Mouse (Mus musculus) Patski (cell line): ENCODE data around the gene Rpl3l. TPM values are rescaled to one million over a fixed set of nuclear protein-coding genes. Genes with fewer than 3 reads are reported as not detected.
A peak's percentile ranks its signal among the peaks of the same experiment; 100 is the strongest.

Experiments used
- ATAC-seq: fragments of 100-300 bp; one replicate; pipeline ENCODE4 v1.8.0; 2021
- CTCF ChIA-PET: fragments of 350-600 bp; sonication (Branson Sonifier 250); formaldehyde crosslinking; loops from one replicate; lab custom pipeline; 2022; ENCODE audit warnings: inconsistent platforms; lab: Charles Lee
- POLR2A ChIA-PET: fragments of 350-600 bp; sonication (Branson Sonifier 250); formaldehyde crosslinking; loops from one replicate; lab custom pipeline; 2022; ENCODE audit warnings: antibody characterized with exemption, inconsistent platforms; lab: Charles Lee
- DNase-seq: peaks from one replicate; pipeline ENCODE4 v3.0.0-alpha.2; 2011; ENCODE audit warnings: low read depth, low spot score
- H3K27me3 ChIP-seq: fragments of 371-371 bp; one replicate; pipeline ENCODE4 v1.5.1; 2021
- CTCF ChIP-seq: fragments of 100-300 bp; IDR thresholded peaks from one replicate; pipeline ENCODE4 v1.5.1; 2021
- in situ Hi-C: fragments of 300-500 bp; cut with MboI; formaldehyde crosslinking; loops from 3 replicates; pipeline ENCODE4 v1.11.1; 2018; ENCODE audit warnings: low pct_unique_long_range_greater_than_20kb, mixed read lengths
- polyA plus RNA-seq: library from polyadenylated mRNA; unstranded; gene quantifications from one replicate; pipeline ENCODE4 v1.2.3, GENCODE M21; 2021

Gene Rpl3l
- polyA plus RNA-seq, 1 experiment from 2014 or later: 0.15 TPM

GRCm38 (mm10) chr17:24738238-24738637 is 10.6 kb downstream of the Rpl3l start:
- CTCF ChIA-PET: no interaction called here
- H3K27me3 ChIP-seq: no peaks in the 10 kb centered on the region
- ATAC-seq (no peak), DNase-seq (no peak)
- in situ Hi-C loops: no loop called here
- POLR2A ChIA-PET: no interaction called here
- TF ChIP-seq CTCF: no peak

DNA sequence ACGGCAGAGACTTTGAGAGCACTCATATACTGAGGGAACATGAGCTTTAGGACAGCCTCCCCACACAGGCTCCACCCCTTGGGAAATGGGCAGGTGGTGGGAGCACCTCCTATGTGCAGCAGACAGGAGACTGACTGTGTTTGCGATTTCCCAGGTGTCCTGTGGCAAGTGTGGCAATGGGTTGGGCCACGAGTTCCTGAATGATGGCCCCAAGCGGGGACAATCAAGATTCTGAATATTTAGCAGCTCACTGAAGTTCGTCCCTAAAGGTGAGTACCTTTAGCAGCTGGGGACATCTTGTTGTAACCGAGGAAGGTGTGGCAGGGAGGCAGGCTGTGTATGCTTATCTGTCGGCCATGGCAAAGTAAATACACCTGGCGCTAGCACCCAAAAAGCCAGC is 12.3 kb downstream of the Rpl3l start:
- in situ Hi-C loops: loop anchor here (5.0 kb wide), 1 partner anchor 77 kb away; no protein-coding TSS in a partner anchor
- no peak for ATAC-seq
- H3K27me3 ChIP-seq: no peaks in the 10 kb centered on the region
- no peak for TF ChIP-seq CTCF
- no peak for DNase-seq
- ChIA-PET CTCF (no interaction called here), POLR2A (no interaction called here)

DNA sequence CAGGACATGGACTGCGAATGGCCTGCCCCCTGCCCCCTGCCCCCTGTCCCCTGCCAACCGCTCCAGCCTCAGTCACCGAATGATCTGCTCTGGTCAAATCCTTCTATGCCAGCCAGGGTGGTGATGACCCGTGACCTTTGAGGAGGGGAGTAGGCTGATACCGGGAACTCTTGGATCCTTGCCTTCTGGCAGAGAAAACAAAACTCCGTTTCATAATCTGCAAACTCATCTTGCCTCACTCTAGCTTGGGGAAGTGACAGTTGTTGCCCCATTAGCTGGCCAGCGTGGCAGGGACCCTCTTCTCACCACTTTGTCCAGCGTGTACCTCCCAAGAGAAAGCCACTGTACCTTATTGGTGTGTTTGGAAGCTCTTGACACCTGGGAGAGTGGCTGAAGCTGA is 14.7 kb downstream of the Rpl3l start:
- in situ Hi-C loops: loop anchor here (5.0 kb wide), 1 partner anchor 75 kb away; no protein-coding TSS in a partner anchor
- CTCF ChIA-PET: interaction anchor here (1.3 to 1.6 kb wide), 2 partner anchors 9 to 76 kb away, joined by 4 to 5 read pairs; no protein-coding TSS in a partner anchor
- no peak for TF ChIP-seq CTCF
- H3K27me3 ChIP-seq: no peaks in the 10 kb centered on the region
- POLR2A ChIA-PET: no interaction called here
- ATAC-seq (no peak), DNase-seq (no peak)

GRCm38 (mm10) chr17:24743896-24744295 is 16.3 kb downstream of the Rpl3l start:
- no peak for TF ChIP-seq CTCF
- ChIA-PET CTCF (no interaction called here), POLR2A (no interaction called here)
- in situ Hi-C loops: loop anchor here (5.0 kb wide), 1 partner anchor 73 kb away; no protein-coding TSS in a partner anchor
- ATAC-seq (no peak), DNase-seq (no peak)
- H3K27me3 ChIP-seq: no peaks in the 10 kb centered on the region

- ChIA-PET CTCF (no interaction called here), POLR2A (no interaction called here)
- DNase-seq (no peak), ATAC-seq (no peak)
- in situ Hi-C loops: loop anchor here (5.0 kb wide), 1 partner anchor 73 kb away; no protein-coding TSS in a partner anchor
- no peaks in the 10 kb centered on the region for H3K27me3 ChIP-seq
- TF ChIP-seq CTCF: no peak
Measured at GRCm38 (mm10) chr17:24744381-24744780, 16.8 kb downstream of the Rpl3l start.

- POLR2A ChIA-PET: interaction anchor here (0.8 kb wide), 1 partner anchor 75 kb away, joined by 3 read pairs; no protein-coding TSS in a partner anchor
- ATAC-seq (peak; percentile 57), DNase-seq (no peak)
- no peaks in the 10 kb centered on the region for H3K27me3 ChIP-seq
- in situ Hi-C loops: no loop called here
- TF ChIP-seq CTCF: peak; percentile 95
- CTCF ChIA-PET: interaction anchor here (0.8 to 1.9 kb wide), 17 partner anchors 9 to 136 kb away, joined by 3 to 22 read pairs (median 4); partner anchors contain the start of gene Hagh
Measured at GRCm38 (mm10) chr17:24745526-24746497, 18.2 kb downstream of the Rpl3l start.

- H3K27me3 ChIP-seq: no peaks in the 10 kb centered on the region
- ChIA-PET CTCF (interaction anchor here (1.1 to 2.0 kb wide), 3 partner anchors 53 to 71 kb away, joined by 7 to 10 read pairs (median 9); no protein-coding TSS in a partner anchor), POLR2A (no interaction called here)
- ATAC-seq (no peak), DNase-seq (no peak)
- no peak for TF ChIP-seq CTCF
- in situ Hi-C loops: no loop called here
Measured at GRCm38 (mm10) chr17:24746986-24747385, 19.4 kb downstream of the Rpl3l start.

DNA sequence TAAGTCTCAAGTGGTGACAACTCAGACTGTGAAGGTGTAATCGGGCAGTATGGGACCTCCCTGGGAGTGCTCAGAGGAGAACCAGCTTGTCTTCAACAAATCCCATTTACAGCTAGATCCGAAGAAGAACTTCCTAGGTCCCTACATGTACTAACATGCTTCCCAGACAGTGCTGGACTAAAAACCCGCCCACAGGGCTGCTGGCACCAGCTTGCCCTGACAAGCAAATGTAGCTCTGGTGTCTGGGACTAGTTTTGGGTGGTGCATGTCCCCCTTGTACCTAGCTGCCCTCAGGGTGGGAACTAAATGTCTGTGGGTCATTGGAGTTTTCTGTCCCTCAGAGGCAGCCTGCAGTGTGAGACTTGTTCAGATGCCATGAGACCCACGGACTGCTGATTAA is 23.9 kb downstream of the Rpl3l start:
- ChIA-PET POLR2A (interaction anchor here (1.4 kb wide), 1 partner anchor 10 kb away, joined by 4 read pairs; no protein-coding TSS in a partner anchor), CTCF (interaction anchor here (1.2 to 2.0 kb wide), 4 partner anchors 9 to 66 kb away, joined by 4 to 7 read pairs (median 5); no protein-coding TSS in a partner anchor)
- TF ChIP-seq CTCF: no peak
- DNase-seq (no peak), ATAC-seq (no peak)
- H3K27me3 ChIP-seq: peaks cover 21% of the 10 kb centered on the region
- in situ Hi-C loops: no loop called here

DNA sequence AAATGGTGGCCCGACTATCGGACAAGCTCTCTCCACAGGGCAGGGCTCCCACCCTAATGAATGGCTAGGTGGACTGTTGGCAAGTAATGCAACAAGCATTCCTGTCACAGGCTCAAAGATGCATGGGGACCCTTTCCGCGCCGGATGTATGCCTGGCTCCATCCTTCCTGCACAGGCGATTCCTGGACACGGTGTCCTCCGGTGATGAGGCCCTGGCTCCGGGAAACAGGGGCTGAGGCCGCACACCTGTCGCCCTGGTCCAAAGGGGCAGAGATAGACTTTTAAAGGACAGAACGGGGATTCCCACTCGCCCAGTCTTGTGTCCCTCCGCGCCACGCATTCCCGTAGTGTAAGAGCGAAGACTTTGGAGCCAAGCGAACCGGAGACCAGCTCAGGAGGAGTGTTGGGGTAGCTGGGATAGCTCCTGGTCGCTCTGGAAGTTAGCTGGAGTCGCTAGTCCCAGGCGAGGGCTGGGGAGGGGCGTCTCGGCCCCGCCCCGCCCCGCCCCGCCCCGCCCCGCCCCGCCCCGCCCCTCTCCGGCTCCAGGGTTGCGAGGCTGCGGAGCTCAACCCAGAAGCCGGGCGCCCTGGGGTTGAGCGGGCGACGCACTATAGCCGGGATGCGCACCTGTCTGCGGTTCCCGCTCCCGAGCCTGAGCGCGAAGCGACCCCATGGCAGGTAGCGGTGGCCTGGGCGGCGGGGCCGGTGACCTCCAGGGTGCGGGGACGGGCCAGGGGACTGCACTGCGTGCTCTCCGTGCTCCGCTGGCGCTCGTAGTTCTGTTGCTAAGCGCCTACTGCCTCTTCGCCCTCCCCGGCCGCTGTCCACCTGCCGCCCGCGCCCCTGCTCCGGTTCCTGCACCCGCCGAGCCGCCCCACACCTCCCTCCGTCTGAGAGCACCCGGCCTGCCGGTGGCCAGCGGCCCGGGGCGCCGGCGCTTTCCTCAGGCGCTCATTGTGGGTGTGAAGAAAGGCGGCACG is 25.1 kb downstream of the Rpl3l start, which contains the start of gene Hs3st6:
Gene Hs3st6, plus strand, starts transcription at position 574 of the 980 bp plus-strand sequence.
- DNase-seq (no peak), ATAC-seq (peak; percentile 12)
- peaks cover 21% of the 10 kb centered on the region for H3K27me3 ChIP-seq
- TF ChIP-seq CTCF: no peak
- ChIA-PET CTCF (interaction anchor here (1.8 to 2.0 kb wide), 2 partner anchors 12 to 65 kb away, joined by 6 to 7 read pairs; no protein-coding TSS in a partner anchor), POLR2A (interaction anchor here (0.6 to 1.4 kb wide), 2 partner anchors 9 to 797 kb away, joined by 3 to 4 read pairs; no protein-coding TSS in a partner anchor)
- in situ Hi-C loops: no loop called here
